Mouse (Mus musculus) monocyte, adult 5-6 weeks (primary cell): ENCODE results near the gene Ppp1r9a. TPM values are rescaled to one million over a fixed set of nuclear protein-coding genes. Genes with fewer than 3 reads are reported as not detected.

Experiments used
- ATAC-seq: fragments of 153-309, 156-312 bp; replicated peaks from 2 replicates; pipeline ENCODE4 v1.8.0; 2017; ENCODE audit warnings: mild to moderate bottlenecking; ENCODE audit not compliant: low TSS enrichment, insufficient number of reproducible peaks, severe bottlenecking, poor library complexity, low FRiP score
- total RNA-seq: library from RNA; stranded (forward); fragments of 200-1000, 200-491, 200-594 nt; gene quantifications from 3 replicates; pipeline ENCODE4 v1.2.3, GENCODE M21; 2017

The Ppp1r9a gene
- total RNA-seq, 1 experiment from 2014 or later, result 2.5 TPM

DNA sequence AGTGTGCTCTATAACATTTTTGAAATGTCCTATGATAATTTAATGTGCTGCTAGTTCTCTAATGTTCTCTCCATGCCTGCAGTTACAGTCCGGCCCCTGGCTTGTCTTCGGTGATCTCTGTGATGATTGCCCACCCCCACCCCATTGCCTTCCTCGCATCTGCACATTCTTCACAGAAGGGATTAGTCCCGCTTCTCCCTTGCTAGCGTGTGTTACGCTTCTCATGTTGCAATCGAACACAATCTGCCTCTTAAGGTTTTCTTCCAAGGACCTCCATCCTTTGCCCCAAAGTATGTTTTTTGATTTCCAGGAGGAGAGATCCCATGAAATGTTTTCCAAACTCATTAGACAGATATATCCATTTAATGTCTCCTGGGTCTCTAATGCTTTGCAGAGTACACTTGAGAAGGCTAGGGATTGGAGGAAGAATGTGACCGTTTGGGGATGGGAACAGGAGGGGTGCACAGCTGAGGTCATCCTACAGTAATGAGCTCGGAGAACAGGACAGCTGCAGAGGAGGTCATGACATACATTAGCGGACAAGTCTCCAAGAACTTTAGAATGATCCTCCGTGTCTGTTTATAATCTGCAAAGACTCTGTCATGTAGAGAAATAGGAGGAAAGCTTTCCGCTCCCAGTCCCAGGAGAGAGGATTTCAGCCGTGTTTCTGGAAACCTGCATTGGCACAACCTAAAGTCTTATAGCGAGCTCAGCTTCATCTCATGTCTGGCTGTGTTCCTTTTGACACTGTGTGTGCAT lies 91.6 kb downstream of the Ppp1r9a start:
- no peak for ATAC-seq

DNA sequence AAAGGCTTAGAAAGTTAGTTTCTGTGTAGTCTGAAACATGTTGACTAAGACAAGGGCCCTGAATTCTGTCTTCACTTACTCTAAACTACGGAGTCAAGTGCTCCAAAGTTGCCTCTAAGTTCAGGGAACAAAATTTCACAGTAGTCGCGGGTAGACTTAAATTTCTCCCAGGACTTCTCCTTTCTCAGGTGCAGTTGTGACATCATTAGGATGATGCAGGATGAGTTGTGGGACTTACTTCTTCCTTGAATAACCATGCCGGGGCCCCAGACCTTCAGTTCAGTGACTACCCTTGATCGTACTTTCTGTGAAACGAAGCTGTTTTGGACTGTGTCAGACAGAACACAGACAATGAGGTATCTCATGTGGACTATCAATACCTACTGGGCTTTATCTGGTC lies 94.9 kb downstream of the Ppp1r9a start:
- ATAC-seq, result no peak

- no peak for ATAC-seq
Measured at GRCm38 (mm10) chr6:4998929-4999328, 96.2 kb downstream of the Ppp1r9a start.

- ATAC-seq, result no peak
Measured at GRCm38 (mm10) chr6:5000788-5001187, 98.1 kb downstream of the Ppp1r9a start.

- no peak for ATAC-seq
Measured at GRCm38 (mm10) chr6:5005491-5006275, 103.0 kb downstream of the Ppp1r9a start.

DNA sequence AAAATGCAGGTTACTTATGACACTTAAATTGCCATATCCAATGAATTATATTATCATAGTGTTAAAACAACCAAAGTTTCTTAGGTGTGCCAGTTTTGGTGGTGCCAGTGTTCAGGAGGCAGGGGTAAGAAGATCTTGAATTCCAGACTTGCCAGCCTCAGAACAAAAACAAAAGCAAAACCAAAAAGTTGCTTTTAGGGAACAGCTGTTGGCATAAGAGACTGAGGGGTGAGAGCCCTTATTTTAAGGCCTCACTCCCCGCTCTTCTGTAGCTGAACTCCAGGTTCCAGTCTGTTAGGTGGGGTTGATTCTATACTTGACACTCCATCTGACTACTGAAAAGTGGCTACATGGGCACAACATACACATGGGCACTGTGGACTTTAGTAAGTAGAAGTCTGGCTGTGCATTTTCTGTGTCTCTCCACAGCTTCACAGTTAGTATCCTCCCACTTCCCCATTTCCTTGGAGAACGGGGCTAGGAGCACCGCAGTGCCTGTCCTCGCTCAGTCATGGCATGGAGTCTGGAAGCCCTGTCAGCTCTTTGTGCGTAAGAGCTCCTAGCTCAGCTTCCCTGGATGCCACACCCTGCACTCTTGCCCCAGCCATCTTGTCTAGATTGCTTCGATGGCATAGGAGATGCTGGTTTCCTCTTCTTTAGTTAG lies 103.7 kb downstream of the Ppp1r9a start:
- ATAC-seq, result peak; percentile 40; the same call in 1 of the 2 replicates

- no peak for ATAC-seq
Measured at GRCm38 (mm10) chr6:5008166-5008565, 105.4 kb downstream of the Ppp1r9a start.

DNA sequence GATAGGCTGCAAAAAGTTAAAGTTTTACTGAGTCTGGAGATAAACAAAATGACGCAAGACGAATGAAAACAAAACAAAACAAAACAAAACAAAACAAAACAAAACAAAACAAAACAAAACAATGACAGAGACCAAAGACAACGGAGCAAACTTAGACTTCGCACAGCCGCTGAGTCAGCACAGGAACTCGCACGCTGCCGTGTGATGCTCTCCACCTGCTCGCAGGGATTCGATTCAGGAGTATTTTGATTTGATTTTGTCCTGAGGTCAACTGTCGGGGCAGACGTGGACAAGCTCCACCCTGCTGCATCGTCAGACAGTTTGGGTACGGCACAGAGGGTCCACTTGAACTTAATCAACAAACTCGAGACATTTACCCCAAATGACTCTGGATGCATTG lies 105.9 kb downstream of the Ppp1r9a start:
- no peak for ATAC-seq

- ATAC-seq, result no peak
Measured at GRCm38 (mm10) chr6:5010553-5011416, 108.1 kb downstream of the Ppp1r9a start.

- no peak for ATAC-seq
Measured at GRCm38 (mm10) chr6:5012794-5013193, 110.1 kb downstream of the Ppp1r9a start.

DNA sequence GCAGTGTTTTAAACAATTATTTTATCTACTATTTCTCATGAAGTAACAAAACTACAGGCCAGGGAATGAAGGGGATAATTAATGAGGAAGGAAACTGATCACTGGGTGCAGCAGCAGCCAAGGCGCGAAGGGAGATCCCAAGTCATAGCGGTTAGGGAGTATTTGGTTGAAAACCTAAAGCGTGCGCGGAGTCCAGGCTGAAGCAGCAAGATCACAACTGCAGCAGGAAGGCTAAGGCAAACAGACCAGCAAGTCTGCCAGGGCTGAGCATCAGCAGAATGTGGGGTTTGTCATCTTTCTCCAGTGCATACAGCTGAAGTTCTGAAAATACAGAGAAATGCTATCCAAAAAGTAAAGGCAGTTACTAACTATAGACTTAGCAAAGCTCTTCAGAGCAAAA lies 111.8 kb downstream of the Ppp1r9a start:
- ATAC-seq, result no peak

DNA sequence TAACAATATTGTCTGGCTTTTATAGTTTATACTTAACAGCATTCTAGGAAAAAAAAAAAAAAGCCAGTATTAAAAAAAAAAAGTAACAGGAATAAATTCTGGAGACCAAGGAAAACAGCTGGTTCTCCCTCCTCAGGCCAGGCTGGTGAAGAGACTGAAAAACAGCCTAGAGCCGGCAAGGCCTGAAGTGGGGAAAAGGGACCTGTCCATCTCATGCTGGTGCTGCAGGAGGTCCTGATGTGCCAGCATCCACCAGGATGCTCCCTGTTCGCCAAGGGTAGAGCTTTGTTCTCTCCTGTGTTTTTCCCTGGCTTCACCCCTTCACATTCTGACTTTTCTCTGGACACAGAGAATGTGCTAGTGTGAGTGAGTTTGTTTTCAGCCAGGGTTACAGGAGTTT lies 112.5 kb downstream of the Ppp1r9a start:
- ATAC-seq, result no peak

- no peak for ATAC-seq
Measured at GRCm38 (mm10) chr6:5017945-5018511, 115.3 kb downstream of the Ppp1r9a start.

DNA sequence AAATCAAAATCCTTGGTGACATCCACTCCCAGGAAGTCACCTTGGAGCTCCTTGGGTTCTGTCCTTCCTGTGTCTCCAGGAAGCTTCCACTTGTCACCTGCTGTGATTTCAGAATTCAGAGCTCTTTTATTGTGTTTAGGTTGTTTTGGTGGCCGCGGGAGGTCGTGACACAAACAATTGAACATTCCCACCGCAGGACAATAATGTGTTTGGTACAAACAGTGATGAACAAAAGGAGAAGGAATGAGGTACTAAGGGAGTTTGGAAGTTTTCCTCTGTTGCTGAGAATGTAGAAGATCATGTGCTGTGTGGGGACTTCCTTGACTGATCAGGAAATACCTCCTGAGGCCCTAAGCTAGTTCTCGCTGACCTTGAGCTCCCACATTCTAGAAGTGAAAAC lies 116.5 kb downstream of the Ppp1r9a start:
- ATAC-seq, result no peak

GRCm38 (mm10) chr6:5019969-5020368 lies 117.3 kb downstream of the Ppp1r9a start:
- no peak for ATAC-seq

DNA sequence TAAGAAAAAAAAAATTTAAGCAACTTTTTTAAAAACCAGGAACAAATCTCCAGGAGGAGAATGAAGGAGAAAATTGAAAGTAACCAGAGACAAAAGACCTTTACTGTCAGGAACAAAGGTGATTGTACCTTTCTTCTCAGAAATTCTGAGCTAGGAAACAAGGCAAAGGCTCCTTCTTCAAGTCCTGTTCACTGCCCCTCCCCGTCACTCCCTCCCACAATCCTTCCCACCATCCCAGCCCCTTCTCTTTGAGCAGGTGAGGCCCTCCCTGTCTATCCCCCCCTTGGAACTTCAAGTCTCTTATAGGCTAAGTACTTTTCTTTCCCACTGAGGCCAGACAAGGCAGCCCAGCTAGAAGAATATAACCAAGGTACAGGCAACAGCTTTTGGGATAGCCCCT lies 117.8 kb downstream of the Ppp1r9a start:
- ATAC-seq, result no peak

DNA sequence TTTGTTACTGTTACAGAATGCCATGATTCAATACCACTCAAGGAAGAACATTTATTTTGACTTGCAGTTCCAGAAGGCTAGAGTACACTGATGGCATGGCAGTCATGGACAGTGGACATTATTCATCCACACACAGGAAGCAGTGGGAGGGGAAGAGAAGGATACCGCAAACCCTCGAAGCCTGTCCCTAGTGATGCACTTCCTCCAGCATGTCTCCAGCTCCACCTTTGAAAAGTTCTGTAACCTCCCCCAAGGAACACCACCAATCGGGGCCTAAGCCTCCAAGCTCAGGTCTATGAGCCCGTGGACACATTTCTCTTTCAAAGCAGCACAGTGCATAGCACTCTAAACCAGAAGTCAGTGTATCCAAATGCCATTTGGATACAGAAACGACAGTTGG lies 120.0 kb downstream of the Ppp1r9a start:
- no peak for ATAC-seq

GRCm38 (mm10) chr6:5024893-5025292 lies 122.2 kb downstream of the Ppp1r9a start:
- no peak for ATAC-seq
